Mouse (Mus musculus) frontal cortex, postnatal 10 days (tissue): ENCODE measurements around the gene Tex38.
A peak's percentile ranks its signal among the peaks of the same experiment; 100 is the strongest.

Source experiments
- DNase-seq, 2 experiments: peaks; one replicate each; pipeline ENCODE4 v3.0.0; 2022; ENCODE audit warnings: low spot score in 2 of 2, mixed read lengths in 1 of 2

Tex38 gene

DNA sequence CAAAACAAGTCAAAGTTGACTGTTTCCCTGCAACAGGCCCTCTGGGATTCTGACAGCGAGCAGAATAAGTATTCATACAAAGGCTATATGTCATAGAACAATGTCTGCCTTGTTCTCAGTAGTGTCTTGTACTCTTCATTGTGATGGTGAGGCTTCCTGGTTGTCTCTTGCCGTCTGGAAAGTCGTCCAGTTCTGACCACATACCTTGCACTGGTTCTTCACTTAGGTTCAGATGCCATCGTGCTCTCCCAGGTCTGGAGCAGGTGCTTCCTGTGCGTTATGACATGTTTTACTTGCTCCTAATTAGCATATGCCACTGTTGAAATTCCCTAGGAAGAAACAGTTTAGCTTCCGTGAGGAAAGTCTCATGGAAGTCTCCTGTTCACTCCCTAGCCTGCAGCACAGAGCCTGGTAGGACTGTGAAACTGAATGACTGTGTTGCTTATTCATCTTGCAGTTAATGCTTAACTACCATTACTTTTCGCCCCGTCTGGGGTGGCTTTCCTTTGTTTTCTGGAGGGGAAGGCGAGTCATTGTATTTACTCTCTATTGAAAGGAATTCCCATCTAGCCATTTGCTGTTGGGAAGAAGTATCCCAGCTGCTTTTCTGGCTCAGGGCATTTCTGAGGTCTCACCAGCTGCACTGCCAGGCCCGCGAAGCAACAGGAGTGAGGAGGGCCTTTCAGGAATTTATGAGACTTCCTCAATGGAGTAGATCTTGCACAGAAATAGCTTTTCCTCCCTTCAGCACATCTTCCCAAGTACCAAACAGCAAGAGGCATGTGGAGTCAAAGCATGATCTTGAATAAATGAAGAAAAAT, 13.0 kb downstream of the Tex38 start:
- DNase-seq: no peak

DNA sequence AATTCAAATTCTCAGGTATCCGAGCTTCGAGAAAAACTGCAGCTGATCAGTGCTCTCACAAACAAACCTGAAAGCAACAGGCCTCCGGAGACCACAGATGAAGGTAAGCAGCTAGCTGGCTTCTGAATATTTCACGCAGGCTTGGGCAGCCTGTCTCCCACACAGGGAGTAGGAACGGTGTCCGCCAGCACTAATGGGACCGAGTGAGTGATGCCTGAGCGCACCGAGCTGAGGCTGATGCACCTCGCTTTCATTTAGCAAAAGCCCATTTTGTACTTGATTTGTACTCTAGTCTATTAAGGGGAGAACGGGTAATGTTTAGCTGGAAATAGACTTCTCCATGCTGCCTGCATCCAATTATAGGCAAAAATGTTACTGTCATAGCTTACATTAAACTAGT, 16.2 kb downstream of the Tex38 start:
- no peak for DNase-seq

DNA sequence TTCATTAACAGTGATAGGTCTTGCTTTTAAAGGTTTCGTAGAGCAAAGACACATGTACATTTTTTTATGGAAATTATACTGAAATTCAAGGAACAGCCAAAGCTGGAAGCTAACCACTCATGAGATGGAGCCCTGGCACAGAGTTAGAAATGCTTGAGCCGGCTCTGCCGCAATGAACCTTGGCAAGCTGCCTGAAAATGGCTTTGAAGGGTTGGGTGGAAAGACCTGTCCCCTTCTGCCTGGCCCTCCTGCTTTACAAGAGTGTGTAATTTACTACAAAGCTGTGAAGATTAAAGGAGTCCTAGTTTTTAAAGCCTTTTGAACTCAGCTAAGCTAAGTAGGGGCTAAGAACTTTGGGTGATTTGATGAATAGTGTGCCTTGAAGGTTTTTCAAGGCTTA, 19.6 kb downstream of the Tex38 start:
- DNase-seq: no peak

DNA sequence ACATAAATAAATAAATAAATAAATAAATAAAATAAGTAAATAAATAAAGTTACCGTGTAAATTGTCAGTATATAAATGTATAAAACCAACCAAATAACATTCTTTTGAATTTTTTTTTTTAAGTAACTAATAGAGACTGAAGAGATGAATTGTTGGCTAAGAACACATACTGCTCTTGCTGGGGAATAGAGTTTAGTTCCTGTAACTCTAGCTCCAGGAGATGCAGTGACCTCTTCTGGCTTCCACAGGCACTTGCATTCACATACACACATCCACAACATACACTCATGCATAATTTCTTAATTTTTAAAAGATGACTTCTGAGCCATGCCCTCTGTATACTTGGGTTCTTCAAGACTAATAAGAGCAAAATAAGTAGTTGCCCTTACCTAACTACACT, 26.0 kb downstream of the Tex38 start:
- DNase-seq: no peak

DNA sequence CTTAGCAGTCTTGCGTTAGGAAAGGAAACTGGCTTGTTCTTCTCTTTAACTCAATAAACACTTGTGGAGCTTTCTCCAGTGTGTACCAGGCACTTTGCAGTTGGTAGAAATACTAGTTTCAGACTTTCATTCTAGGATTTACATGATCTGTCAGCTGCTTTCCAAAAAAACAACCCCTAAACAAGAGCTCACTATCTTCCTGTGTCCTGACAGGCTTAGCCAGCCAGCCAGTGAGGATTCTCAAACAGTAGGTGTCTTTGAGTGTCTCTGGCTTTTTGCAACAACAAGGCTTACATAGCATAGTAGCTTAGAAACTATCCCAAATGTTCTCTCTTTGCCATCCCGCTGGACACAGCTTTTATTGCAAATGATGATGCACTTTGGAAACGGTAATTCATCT, 26.7 kb downstream of the Tex38 start:
- no peak for DNase-seq

DNA sequence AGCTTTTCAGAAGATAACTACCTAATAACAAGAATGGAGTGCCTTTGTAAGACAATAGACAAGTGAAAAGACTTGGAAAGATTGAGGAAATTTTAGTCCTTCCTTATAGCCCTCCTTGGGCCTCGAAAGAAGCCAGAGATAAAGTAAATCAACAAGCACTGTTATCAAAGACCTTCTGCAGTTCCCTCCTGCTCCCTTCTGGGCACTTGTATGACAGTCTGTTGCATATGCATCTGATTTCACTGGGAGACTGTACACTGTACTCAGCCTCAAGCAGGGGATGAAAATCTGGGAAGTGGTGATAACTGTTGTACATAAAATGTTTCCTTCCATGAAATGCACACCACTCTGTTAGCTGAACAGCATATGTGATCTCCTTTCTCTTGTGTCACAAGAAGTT, 31.5 kb downstream of the Tex38 start:
- no peak for DNase-seq

DNA sequence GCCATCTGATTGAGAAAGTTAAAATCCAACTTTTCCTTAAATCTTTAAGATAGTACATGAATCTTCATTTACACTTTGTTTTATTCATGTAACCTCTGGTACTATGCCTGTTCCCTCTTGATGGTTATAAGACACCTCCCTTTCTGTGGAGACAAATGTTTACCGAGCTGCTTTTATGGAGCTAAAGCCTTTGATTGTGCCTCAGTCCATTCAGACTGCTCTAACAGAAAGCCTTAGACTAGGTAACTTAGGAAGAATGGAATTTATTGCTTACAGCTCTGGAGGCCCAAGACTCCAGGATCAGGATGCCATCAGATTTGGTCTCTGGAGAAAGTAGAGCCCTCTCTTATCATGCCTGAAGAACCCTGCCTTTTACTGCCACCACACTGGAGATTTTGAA, 32.6 kb downstream of the Tex38 start:
- DNase-seq: no peak

DNA sequence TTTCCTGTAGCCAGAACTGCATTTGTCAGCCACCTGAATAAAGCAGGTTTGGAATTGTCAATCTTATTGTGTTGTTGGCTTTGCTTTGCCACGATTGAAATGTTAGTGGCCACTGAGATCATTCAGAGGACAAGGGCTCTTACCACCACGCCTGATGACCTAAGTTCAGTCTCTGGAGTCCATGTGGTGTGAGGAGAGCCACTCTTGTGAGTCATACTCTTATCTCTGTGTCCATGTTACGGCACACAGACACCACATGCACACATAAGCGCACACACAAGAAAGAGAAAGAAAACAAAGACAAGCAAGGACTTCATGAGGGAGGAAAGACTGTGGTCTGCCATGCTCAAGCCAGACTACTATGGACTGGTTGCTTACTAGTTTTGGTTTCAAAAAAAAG, 37.7 kb downstream of the Tex38 start:
- DNase-seq: no peak

DNA sequence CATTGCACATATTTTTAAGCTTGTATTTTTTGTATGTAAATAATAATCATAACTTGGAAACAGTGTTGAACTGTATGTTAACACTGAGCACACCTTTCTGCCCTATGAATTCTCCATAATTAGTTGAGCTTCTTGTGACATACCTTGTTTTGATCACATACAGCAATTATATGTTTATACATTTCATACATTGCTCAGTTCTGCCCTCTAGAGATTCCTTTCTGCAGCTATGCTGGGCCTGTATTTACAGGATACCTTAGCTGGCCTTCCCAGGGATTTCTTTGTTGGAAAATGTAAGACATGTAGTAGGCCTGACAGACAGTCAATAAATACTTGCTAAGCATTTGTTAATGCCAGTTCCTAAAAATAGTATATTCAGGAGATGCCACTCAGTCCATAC, 38.2 kb downstream of the Tex38 start:
- no peak for DNase-seq

DNA sequence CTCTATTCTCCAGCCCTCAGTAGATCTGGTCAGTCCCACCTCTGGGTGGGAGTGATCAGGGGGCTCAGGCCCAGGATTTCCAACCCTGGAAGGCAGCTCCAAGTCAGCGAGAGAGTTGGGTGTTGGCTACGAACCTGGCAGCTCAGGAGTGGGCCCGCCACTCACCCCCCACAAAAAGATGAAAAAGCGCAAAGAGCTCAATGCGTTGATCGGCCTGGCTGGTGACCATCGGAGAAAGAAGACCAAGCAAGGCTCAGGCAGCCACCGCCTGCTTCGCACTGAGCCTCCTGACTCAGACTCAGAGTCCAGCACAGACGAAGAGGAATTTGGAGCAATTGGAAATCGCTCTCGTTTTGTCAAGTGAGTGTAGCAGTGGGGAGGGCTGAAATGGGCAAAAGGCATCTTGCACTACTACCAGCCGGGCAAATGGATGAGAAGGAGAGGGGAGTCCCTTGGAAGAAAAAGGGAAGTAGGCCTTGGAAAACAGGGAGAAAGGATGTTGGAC, 42.3 kb downstream of the Tex38 start:
- no peak for DNase-seq

DNA sequence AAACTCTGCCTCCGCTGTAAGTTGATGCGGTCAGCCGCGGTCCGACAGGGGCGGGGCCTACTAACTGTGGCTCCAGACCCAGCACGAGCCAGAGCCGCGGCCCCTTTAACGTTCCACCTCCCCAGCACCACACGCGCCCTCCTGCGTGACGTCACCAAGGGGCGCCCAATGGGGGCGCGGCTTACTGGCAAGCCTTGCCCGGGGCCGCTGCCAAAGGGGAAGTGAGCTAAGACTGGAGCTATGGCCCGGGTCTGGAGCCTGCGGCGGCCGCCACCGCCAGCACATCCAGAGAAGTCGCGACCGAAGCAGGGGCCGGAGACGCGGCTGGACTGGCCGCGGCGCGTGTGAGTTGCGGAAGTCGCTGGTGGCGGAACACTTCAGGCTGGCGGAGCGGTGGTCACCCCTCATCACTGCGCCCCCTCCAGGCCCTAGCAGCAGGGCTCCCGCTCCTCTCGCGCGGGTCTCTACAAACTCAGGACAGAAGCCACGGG, 43.2 kb downstream of the Tex38 start, which contains the start of gene Efcab14:
Gene Efcab14 (plus strand): TSS at position 194 of the 491 bp plus-strand sequence.
- peak; percentile 94 to 97 for DNase-seq

DNA sequence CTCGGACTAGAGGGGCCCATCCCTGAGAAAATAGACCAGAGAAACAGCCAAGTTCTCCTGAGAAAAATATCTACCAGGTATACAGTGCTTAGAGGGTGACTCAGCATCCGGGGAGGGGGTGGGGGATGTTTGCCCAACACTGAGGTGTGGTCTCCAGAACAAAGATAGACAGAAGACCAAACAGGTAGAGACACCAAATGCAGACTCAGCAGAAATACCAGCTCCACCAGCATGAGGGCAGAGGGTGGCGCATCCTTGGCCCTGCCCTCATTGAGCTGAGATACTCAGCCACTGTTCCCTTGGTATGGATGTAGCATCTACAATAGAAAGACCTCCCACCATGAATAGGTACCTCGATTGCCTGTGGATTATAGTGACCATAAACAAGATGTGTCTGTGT, 46.0 kb downstream of the Tex38 start:
- DNase-seq: no peak

DNA sequence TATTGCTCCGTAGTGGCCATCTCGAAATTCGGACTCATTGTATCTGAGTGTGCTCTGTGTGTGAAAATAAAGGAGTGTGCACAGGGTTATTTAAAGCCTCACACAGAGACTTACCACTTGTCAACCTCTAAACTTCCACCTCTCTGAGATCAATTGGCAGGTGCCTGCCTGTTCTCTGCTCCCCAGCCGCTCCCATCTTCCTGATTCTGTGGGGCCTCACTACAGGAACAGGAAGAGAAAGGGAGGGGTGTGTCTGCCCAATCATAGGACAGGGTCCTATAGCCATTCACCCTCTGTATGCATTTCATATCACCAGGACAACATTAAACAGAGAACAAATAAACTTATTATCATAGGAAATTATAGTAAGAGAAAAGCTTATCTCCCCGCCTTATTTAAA, 47.1 kb downstream of the Tex38 start:
- DNase-seq: no peak

DNA sequence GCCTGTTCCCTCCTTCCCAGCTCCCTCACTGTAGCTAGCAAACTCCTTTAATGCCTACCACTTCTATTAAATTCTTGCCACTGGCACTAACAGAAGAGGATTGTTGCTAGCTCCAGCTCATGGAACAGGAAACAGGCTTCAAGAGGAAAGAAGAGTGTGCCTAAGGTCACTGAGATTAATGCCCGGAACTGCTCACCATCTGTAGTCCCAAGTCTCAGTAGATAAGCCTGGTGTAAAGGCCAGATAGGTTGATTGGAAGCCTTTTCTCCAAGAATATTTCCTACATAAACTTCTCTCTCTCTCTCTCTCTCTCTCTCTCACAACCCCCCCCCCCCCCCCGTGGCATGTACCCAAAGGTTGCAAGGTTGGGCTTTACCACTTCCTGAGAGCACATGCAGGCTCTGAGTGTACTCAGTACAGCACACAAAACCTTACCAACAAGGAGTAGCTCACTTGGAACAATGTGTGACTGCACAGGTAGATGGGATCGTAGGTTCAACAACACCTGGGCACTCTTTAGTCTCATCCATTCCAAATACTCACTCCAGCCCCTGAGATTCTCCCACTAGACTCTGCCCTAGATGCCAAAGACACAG, 48.5 kb downstream of the Tex38 start:
- no peak for DNase-seq

DNA sequence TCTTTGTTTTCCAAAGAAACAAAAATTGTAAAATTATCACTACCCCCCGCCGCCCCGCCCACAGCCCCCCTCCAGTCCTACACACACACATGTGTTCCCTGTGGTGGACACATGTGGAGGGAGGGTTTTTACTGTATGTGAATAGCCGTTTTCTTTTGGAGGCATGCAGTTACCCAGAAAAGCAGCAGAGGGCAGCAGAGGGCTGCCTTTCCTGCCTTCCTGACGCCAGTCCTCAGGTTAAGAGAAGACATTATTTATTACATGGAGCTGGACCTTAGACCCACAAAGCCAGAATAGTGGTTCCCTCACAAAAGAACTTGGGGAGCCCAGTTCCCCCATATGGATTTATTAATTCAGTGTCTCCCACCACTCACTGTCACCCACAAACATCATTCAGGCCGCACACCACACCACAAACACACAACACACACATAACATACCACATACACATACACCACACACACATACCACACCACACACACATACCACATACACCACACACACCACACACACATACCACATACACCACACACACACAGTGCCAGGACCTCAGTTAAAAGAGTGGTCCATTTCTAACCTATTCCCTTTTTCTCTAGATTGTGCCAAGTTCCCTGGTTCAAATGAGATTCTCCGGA, 49.1 kb downstream of the Tex38 start:
- peak; percentile 33 to 73 for DNase-seq
